Mouse (Mus musculus): ENCODE results near the gene Pih1d1.

DNA sequence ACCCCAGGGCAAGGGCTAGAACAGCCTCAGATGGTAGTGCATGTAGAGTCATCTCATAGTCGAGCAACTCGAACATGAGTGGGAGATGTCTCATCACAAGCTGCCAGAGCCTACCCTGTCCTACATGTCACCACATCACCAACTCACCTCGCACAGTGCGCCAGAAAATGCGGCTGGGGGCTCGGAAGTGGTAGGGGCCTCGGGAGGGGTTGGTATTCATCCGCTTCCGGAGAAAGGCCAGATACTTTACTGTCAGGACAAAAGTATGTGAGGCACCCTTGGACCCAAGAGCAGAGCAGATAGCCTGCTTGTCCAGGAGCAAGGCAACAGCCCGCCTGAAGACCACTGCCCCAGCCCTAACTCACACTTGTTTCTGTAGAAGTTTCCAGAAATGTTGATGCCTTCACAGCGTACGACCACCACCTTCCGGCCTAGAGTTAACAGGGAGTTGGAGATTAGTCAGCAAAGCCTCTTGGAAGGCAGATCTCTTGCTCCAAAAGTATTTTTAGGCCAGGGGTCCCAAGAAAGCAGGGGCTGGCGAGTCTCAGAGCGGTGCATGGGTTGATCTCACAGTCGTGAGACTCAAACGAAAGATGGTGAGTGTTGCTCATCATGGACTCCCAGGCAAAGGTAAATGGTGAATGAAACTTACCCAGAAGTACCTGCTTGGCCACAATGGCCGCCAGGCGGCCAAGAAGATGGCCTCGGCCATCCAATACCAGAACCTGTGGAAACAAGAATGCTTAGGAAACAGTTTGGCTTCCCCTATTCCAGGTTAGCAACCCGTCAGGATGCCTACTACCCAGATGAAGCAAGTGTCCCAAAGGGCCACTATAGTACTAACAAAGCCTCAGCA lies 27.0 kb upstream of the Pih1d1 start:
- TF ChIP-seq ZNF384 (IDR thresholded peaks at IDR 0.05; ENCODE audit: low read depth, low read length) (no peak), HCFC1 (IDR thresholded peaks at IDR 0.05; ENCODE audit: borderline replicate concordance, insufficient read depth, low read length) (no peak), ZC3H11A (IDR thresholded peaks at IDR 0.05; ENCODE audit: borderline replicate concordance, low read depth, low read length) (no peak), MAFK (IDR thresholded peaks at IDR 0.05; ENCODE audit: insufficient read depth, low read depth, low read length) (no peak)
